Comparison of ENCODE assay signal across 8 mouse cellular contexts in the genomic region with DNA sequence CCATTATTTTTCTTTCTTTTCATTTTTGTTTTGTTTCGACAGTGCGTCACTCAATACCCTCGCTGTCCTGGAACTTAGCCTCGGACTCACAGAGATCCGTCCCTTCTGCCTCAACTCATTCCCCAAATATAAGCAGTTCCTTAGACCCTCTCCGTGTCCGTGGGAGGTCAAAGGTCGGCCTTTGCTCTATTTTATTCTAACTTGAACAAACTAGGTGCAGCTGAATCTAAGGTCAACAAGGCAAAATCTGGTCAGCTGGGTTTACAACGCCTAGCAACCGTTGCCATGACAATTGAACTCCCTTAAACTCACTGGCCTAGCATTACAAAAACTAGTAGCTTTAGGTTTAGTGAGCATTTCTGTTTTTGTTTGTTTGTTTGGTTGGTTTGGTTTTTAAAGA. TPM values are rescaled to one million over a fixed set of nuclear protein-coding genes. Genes with fewer than 3 reads are reported as not detected.
DNase-seq lines count a peak whose midpoint lies in the region; ATAC-seq and TF ChIP-seq lines count a peak whose summit lies in the region.

No protein-coding gene starts in this region.

- no peaks in the 10 kb centered on the region for H3K27me3 ChIP-seq in hindbrain, embryonic 14.5 days (ENCODE audit: control insufficient read depth, insufficient read depth, low read length)

- TF ChIP-seq POLR2A in cortical plate, adult 2 months (IDR thresholded peaks at IDR 0.05; ENCODE audit: extremely low read depth, insufficient read depth, low read length), result no peak

- no peak for TF ChIP-seq CTCF in cortical plate, adult 2 months (IDR thresholded peaks at IDR 0.05; ENCODE audit: extremely low read depth, insufficient read depth, low read length)

- peak; percentile 5 for DNase-seq in left cerebral cortex, postnatal 4 days
- no peak for DNase-seq in left cerebral cortex, postnatal 14 days (ENCODE audit: low spot score in 2 of 2)
- DNase-seq in hindbrain, embryonic 14.5 days (ENCODE audit: low spot score), result no peak
- no peak for DNase-seq in layer of hippocampus, postnatal 10 days (ENCODE audit: low spot score in 2 of 2)
- no peak for DNase-seq in left cerebral cortex, adult 9 months (ENCODE audit: low spot score in 2 of 2)
- no peak for DNase-seq in retina, embryonic 14.5 days (ENCODE audit: low spot score)

- H3K4me2 ChIP-seq in hindbrain, embryonic 14.5 days (replicated peaks), result peak overlapping the region; percentile 93

- intact Hi-C loops in left cerebral cortex, postnatal 4 days (cut with DNase I), result no loop called here
- intact Hi-C loops in left cerebral cortex, postnatal 14 days (cut with DNase I), result no loop called here

- H3K4me1 ChIP-seq in cortical plate, adult 2 months (ENCODE audit: control insufficient read depth, insufficient read depth, low read length), result peaks cover 3% of the 10 kb centered on the region; the same call in 1 of the 2 replicates
- H3K4me1 ChIP-seq in hindbrain, embryonic 14.5 days (replicated peaks; ENCODE audit: control insufficient read depth, insufficient read depth, low read length), result peaks cover 8% of the 10 kb centered on the region

- peak overlapping the region; percentile 63 for H3K4me3 ChIP-seq in cortical plate, adult 2 months (ENCODE audit: insufficient read depth, low read length)
- H3K4me3 ChIP-seq in hindbrain, embryonic 14.5 days (replicated peaks; ENCODE audit: low read length), result peak overlapping the region; percentile 75
- H3K4me3 ChIP-seq in macrophage (ENCODE audit: inconsistent target), result peak overlapping the region; percentile 93

- ATAC-seq in hindbrain, embryonic 14.5 days (ENCODE audit: low FRiP score), result peak; percentile 29; the same call in 1 of the 2 replicates

- WGBS in hindbrain, embryonic 14.5 days, result 72% methylated on average over 10 of the region's 10 CpGs
- 80% methylated on average over 10 of the region's 10 CpGs for WGBS in macrophage (ENCODE audit: missing documents)

- peaks cover 35% of the 10 kb centered on the region for H3K79me2 ChIP-seq in macrophage (ENCODE audit: inconsistent target)

- 0 out of 2 replicates have a peak, but pooled peaks cover under 1% of the 10 kb centered on the region for H3K36me3 ChIP-seq in hindbrain, embryonic 14.5 days (replicated peaks; ENCODE audit: control insufficient read depth, insufficient read depth)
- peaks cover 7% of the 10 kb centered on the region for H3K36me3 ChIP-seq in macrophage (ENCODE audit: inconsistent target)

- no peaks in the 10 kb centered on the region for H3K9me3 ChIP-seq in hindbrain, embryonic 14.5 days (ENCODE audit: control insufficient read depth, low read length)

- no peak overlapping the region; the same call in 1 of the 2 replicates for H3K9ac ChIP-seq in hindbrain, embryonic 14.5 days

- no peak overlapping the region for H3K27ac ChIP-seq in cortical plate, adult 2 months (ENCODE audit: insufficient read depth, low read length)
- peak overlapping the region; percentile 5; the same call in 1 of the 2 replicates for H3K27ac ChIP-seq in hindbrain, embryonic 14.5 days
- peak overlapping the region; percentile 65 for H3K27ac ChIP-seq in macrophage

RNA-seq across cellular contexts. Expression of gene Pes1, which starts 0.6 kb away (rescaled TPM):
- 10 to 100 TPM; 55.8 to 56.3 TPM for total RNA-seq in left cerebral cortex, postnatal 4 days (2021)
- 10 to 100 TPM; 35.5 to 40.4 TPM for total RNA-seq in left cerebral cortex, postnatal 14 days (2021)
- 34.4 and 34.6 TPM in 2 replicates for polyA plus RNA-seq in cortical plate, adult 2 months (2012; rRNA removed)
- 45.1 and 48.0 TPM in 2 replicates for polyA plus RNA-seq in hindbrain, embryonic 14.5 days (2014; fragmentation: Nextera tagmentation; extraction: Ambion mirVana)
- total RNA-seq in macrophage (2018; cell fraction: chromatin; rRNA removed), result 10 to 100 TPM in 21 of 26 experiments, 1 to 10 TPM in 5; 3.6 to 36.0 (median 22.4) TPM
- total RNA-seq in macrophage (2018; cell fraction: cytosol; rRNA removed), result 10 to 100 TPM; 28.0 to 49.0 (median 42.4) TPM
- 10 to 100 TPM in 25 of 26 experiments, 1 to 10 TPM in 1; 9.6 to 40.1 (median 20.9) TPM for total RNA-seq in macrophage (2018; cell fraction: nucleus; rRNA removed)
- polyA plus RNA-seq in macrophage (2018), result 48.4 to 113 TPM (median 80.4 TPM) in 3 replicates
- total RNA-seq in layer of hippocampus, postnatal 10 days (2021), result 10 to 100 TPM; 37.1 to 51.0 TPM

RNA-seq across cellular contexts. Expression of gene 4930556J24Rik, which starts 13.4 kb away (rescaled TPM):
- total RNA-seq in left cerebral cortex, postnatal 4 days (2021), result not detected
- total RNA-seq in left cerebral cortex, postnatal 14 days (2021), result not detected
- 0.08 and 0.27 TPM in 2 replicates for polyA plus RNA-seq in cortical plate, adult 2 months (2012; rRNA removed)
- polyA plus RNA-seq in hindbrain, embryonic 14.5 days (2014; fragmentation: Nextera tagmentation; extraction: Ambion mirVana), result 0.23 TPM in 2 replicates
- total RNA-seq in macrophage (2018; cell fraction: chromatin; rRNA removed), result not detected
- not detected for total RNA-seq in macrophage (2018; cell fraction: cytosol; rRNA removed)
- total RNA-seq in macrophage (2018; cell fraction: nucleus; rRNA removed), result not detected
- not detected in 3 replicates for polyA plus RNA-seq in macrophage (2018)
- not detected for total RNA-seq in layer of hippocampus, postnatal 10 days (2021)

RNA-seq across cellular contexts. Expression of gene Gal3st1, which starts 20.3 kb away (rescaled TPM):
- 1 to 10 TPM; 4.6 to 5.4 TPM for total RNA-seq in left cerebral cortex, postnatal 4 days (2021)
- 10 to 100 TPM; 10.8 to 18.5 TPM for total RNA-seq in left cerebral cortex, postnatal 14 days (2021)
- 32.0 and 36.4 TPM in 2 replicates for polyA plus RNA-seq in cortical plate, adult 2 months (2012; rRNA removed)
- polyA plus RNA-seq in hindbrain, embryonic 14.5 days (2014; fragmentation: Nextera tagmentation; extraction: Ambion mirVana), result 8.1 and 9.1 TPM in 2 replicates
- total RNA-seq in macrophage (2018; cell fraction: chromatin; rRNA removed), result under 1 TPM in 3 of 26 experiments, not detected in 23; 0.37 to 0.50 (median 0.40) TPM
- total RNA-seq in macrophage (2018; cell fraction: cytosol; rRNA removed), result not detected
- total RNA-seq in macrophage (2018; cell fraction: nucleus; rRNA removed), result not detected
- not detected in 3 replicates for polyA plus RNA-seq in macrophage (2018)
- 10 to 100 TPM in 1 of 2 experiments, 1 to 10 TPM in 1; 8.9 to 10.2 TPM for total RNA-seq in layer of hippocampus, postnatal 10 days (2021)

RNA-seq across cellular contexts. Expression of gene Tcn2, which starts 31.2 kb away (rescaled TPM):
- 10 to 100 TPM; 10.1 to 10.9 TPM for total RNA-seq in left cerebral cortex, postnatal 4 days (2021)
- 10 to 100 TPM; 15.9 to 18.4 TPM for total RNA-seq in left cerebral cortex, postnatal 14 days (2021)
- 32.0 and 33.7 TPM in 2 replicates for polyA plus RNA-seq in cortical plate, adult 2 months (2012; rRNA removed)
- 31.0 and 31.4 TPM in 2 replicates for polyA plus RNA-seq in hindbrain, embryonic 14.5 days (2014; fragmentation: Nextera tagmentation; extraction: Ambion mirVana)
- 10 to 100 TPM in 19 of 26 experiments, 1 to 10 TPM in 7; 4.7 to 39.2 (median 15.6) TPM for total RNA-seq in macrophage (2018; cell fraction: chromatin; rRNA removed)
- total RNA-seq in macrophage (2018; cell fraction: cytosol; rRNA removed), result 100 to 1,000 TPM in 16 of 26 experiments, 10 to 100 TPM in 10; 77.0 to 199 (median 125) TPM
- total RNA-seq in macrophage (2018; cell fraction: nucleus; rRNA removed), result 100 to 1,000 TPM in 10 of 26 experiments, 10 to 100 TPM in 16; 22.2 to 149 (median 94.6) TPM
- 146 to 274 TPM (median 178 TPM) in 3 replicates for polyA plus RNA-seq in macrophage (2018)
- total RNA-seq in layer of hippocampus, postnatal 10 days (2021), result 10 to 100 TPM; 13.2 to 16.2 TPM

RNA-seq across cellular contexts. Expression of gene Slc35e4, which starts 48.7 kb away (rescaled TPM):
- total RNA-seq in left cerebral cortex, postnatal 4 days (2021), result 10 to 100 TPM; 19.8 to 20.9 TPM
- total RNA-seq in left cerebral cortex, postnatal 14 days (2021), result 10 to 100 TPM; 24.1 to 26.1 TPM
- 20.7 and 21.7 TPM in 2 replicates for polyA plus RNA-seq in cortical plate, adult 2 months (2012; rRNA removed)
- polyA plus RNA-seq in hindbrain, embryonic 14.5 days (2014; fragmentation: Nextera tagmentation; extraction: Ambion mirVana), result 11.2 and 14.2 TPM in 2 replicates
- total RNA-seq in macrophage (2018; cell fraction: chromatin; rRNA removed), result 10 to 100 TPM in 4 of 26 experiments, 1 to 10 TPM in 22; 2.2 to 16.6 (median 5.0) TPM
- total RNA-seq in macrophage (2018; cell fraction: cytosol; rRNA removed), result 10 to 100 TPM in 15 of 26 experiments, 1 to 10 TPM in 11; 5.3 to 27.6 (median 13.8) TPM
- 10 to 100 TPM in 15 of 26 experiments, 1 to 10 TPM in 11; 5.4 to 25.1 (median 10.6) TPM for total RNA-seq in macrophage (2018; cell fraction: nucleus; rRNA removed)
- polyA plus RNA-seq in macrophage (2018), result 7.6 to 21.0 TPM (median 11.5 TPM) in 3 replicates
- 10 to 100 TPM; 21.8 to 22.2 TPM for total RNA-seq in layer of hippocampus, postnatal 10 days (2021)
